Mouse (Mus musculus): ENCODE measurements around the gene Ankrd13d. TPM values are rescaled to one million over a fixed set of nuclear protein-coding genes. Genes with fewer than 3 reads are reported as not detected.

Ankrd13d gene
- total and polyA plus RNA-seq, 2 experiments from 2014 or later = 79.1 to 106 TPM

DNA sequence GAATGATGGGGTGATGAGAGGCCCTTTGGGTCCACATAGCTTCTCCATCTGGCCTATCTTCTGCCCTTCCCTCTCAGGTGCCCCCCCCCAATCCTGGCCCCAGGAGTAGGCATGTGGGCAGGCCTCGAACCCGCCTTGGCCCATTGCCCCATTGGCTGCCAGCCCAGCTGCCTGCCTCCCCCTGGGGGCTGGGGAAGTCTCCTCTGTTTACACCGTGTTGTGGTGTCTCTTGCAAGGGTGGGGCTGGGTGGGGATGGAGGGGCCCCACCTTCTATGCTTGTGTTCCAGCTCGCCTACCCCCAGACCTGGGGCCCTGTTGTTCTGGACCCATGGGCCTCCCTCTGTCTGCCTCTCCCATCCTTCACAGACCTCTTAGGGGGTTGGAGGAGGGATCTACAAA is 62.5 kb downstream of the Ankrd13d start:
- no peak for TF ChIP-seq CTCF (IDR thresholded peaks at IDR 0.05)
- Histone ChIP-seq H3K4me1 (ENCODE audit: insufficient read depth, low read length) (peaks cover under 1% of the 10 kb centered on the region; the same call in 1 of the 2 replicates), H3K4me2 (ENCODE audit: low read depth, low read length, poor library complexity, severe bottlenecking) (no peak overlapping the region), H3K9me3 (ENCODE audit: low read length) (no peaks in the 10 kb centered on the region), H3K4me3 (ENCODE audit: low read depth, low read length) (no peak overlapping the region), H3K27me3 (ENCODE audit: insufficient read depth, low read length) (peaks cover 15% of the 10 kb centered on the region), H3K9ac (replicated peaks; ENCODE audit: low read length, poor library complexity, severe bottlenecking) (no peak overlapping the region), H3K36me3 (ENCODE audit: insufficient read depth, low read length) (no peaks in the 10 kb centered on the region), H3K27ac (ENCODE audit: low read depth, low read length) (no peak overlapping the region)
- WGBS = 44% methylated on average over 4 of the region's 4 CpGs
- ATAC-seq (ENCODE audit: low FRiP score) (no peak), DNase-seq (ENCODE audit: low spot score) (no peak)

Small RNA genes lying within 50 kb of the gene (microRNA-seq; reads per million reads assigned to microRNA genes)
- gene Mir6985 (ENCODE audit: borderline number of aligned reads) = 1.0 reads per million

Other genes with a start within 250 kb of the Ankrd13d start
- gene Gstp1, start 245.2 kb downstream of the Ankrd13d start, total RNA-seq (2014; rRNA removed) = 268 and 350 TPM in 2 replicates
- gene Gstp1, start 245.2 kb downstream of the Ankrd13d start, polyA plus RNA-seq (2015; fragmentation: Nextera tagmentation; extraction: Ambion mirVana) = 665 and 685 TPM in 2 replicates
- 3.6 TPM in 1 of 2 replicates, not detected in the other for gene Gstp2, start 237.1 kb downstream of the Ankrd13d start, total RNA-seq (2014; rRNA removed)
- gene Gstp2, start 237.1 kb downstream of the Ankrd13d start, polyA plus RNA-seq (2015; fragmentation: Nextera tagmentation; extraction: Ambion mirVana) = 2.4 and 4.1 TPM in 2 replicates
- not detected in 2 replicates for gene Gstp3, start 223.6 kb downstream of the Ankrd13d start, total RNA-seq (2014; rRNA removed)
- gene Gstp3, start 223.6 kb downstream of the Ankrd13d start, polyA plus RNA-seq (2015; fragmentation: Nextera tagmentation; extraction: Ambion mirVana) = not detected in 2 replicates
- gene Cabp2, start 201.6 kb downstream of the Ankrd13d start, total RNA-seq (2014; rRNA removed) = not detected in 2 replicates
- not detected in 2 replicates for gene Cabp2, start 201.6 kb downstream of the Ankrd13d start, polyA plus RNA-seq (2015; fragmentation: Nextera tagmentation; extraction: Ambion mirVana)
- 37.4 and 45.6 TPM in 2 replicates for gene Cdk2ap2, start 186.0 kb downstream of the Ankrd13d start, total RNA-seq (2014; rRNA removed)
- 60.5 and 64.2 TPM in 2 replicates for gene Cdk2ap2, start 186.0 kb downstream of the Ankrd13d start, polyA plus RNA-seq (2015; fragmentation: Nextera tagmentation; extraction: Ambion mirVana)
- 162 and 187 TPM in 2 replicates for gene Pitpnm1, start 183.1 kb downstream of the Ankrd13d start, total RNA-seq (2014; rRNA removed)
- 127 and 134 TPM in 2 replicates for gene Pitpnm1, start 183.1 kb downstream of the Ankrd13d start, polyA plus RNA-seq (2015; fragmentation: Nextera tagmentation; extraction: Ambion mirVana)
- gene Aip, start 157.3 kb downstream of the Ankrd13d start, total RNA-seq (2014; rRNA removed) = 29.8 and 49.9 TPM in 2 replicates
- 87.7 and 97.6 TPM in 2 replicates for gene Aip, start 157.3 kb downstream of the Ankrd13d start, polyA plus RNA-seq (2015; fragmentation: Nextera tagmentation; extraction: Ambion mirVana)
- gene Gpr152, start 143.3 kb downstream of the Ankrd13d start, total RNA-seq (2014; rRNA removed) = 0.16 TPM in 1 of 2 replicates, not detected in the other
- gene Gpr152, start 143.3 kb downstream of the Ankrd13d start, polyA plus RNA-seq (2015; fragmentation: Nextera tagmentation; extraction: Ambion mirVana) = not detected in 2 replicates
- gene Cabp4, start 139.1 kb downstream of the Ankrd13d start, total RNA-seq (2014; rRNA removed) = not detected in 2 replicates
- 0.20 and 0.36 TPM in 2 replicates for gene Cabp4, start 139.1 kb downstream of the Ankrd13d start, polyA plus RNA-seq (2015; fragmentation: Nextera tagmentation; extraction: Ambion mirVana)
- gene Coro1b, start 134.5 kb downstream of the Ankrd13d start, total RNA-seq (2014; rRNA removed) = 96.1 and 116 TPM in 2 replicates
- 95.2 and 104 TPM in 2 replicates for gene Coro1b, start 134.5 kb downstream of the Ankrd13d start, polyA plus RNA-seq (2015; fragmentation: Nextera tagmentation; extraction: Ambion mirVana)
- gene Ptprcap, start 129.5 kb downstream of the Ankrd13d start, total RNA-seq (2014; rRNA removed) = 0.38 TPM in 1 of 2 replicates, not detected in the other
- 0.28 TPM in 1 of 2 replicates, not detected in the other for gene Ptprcap, start 129.5 kb downstream of the Ankrd13d start, polyA plus RNA-seq (2015; fragmentation: Nextera tagmentation; extraction: Ambion mirVana)
- 23.5 and 25.2 TPM in 2 replicates for gene Rps6kb2, start 119.8 kb downstream of the Ankrd13d start, total RNA-seq (2014; rRNA removed)
- gene Rps6kb2, start 119.8 kb downstream of the Ankrd13d start, polyA plus RNA-seq (2015; fragmentation: Nextera tagmentation; extraction: Ambion mirVana) = 58.2 and 62.8 TPM in 2 replicates
- gene Carns1, start 107.7 kb downstream of the Ankrd13d start, total RNA-seq (2014; rRNA removed) = 4.4 and 6.6 TPM in 2 replicates
- gene Carns1, start 107.7 kb downstream of the Ankrd13d start, polyA plus RNA-seq (2015; fragmentation: Nextera tagmentation; extraction: Ambion mirVana) = 6.7 and 6.9 TPM in 2 replicates
- 0.49 and 1.9 TPM in 2 replicates for gene Tbc1d10c, start 91.9 kb downstream of the Ankrd13d start, total RNA-seq (2014; rRNA removed)
- 1.2 and 1.6 TPM in 2 replicates for gene Tbc1d10c, start 91.9 kb downstream of the Ankrd13d start, polyA plus RNA-seq (2015; fragmentation: Nextera tagmentation; extraction: Ambion mirVana)
- 535 and 592 TPM in 2 replicates for gene Ppp1ca, start 91.1 kb downstream of the Ankrd13d start, total RNA-seq (2014; rRNA removed)
- 510 and 531 TPM in 2 replicates for gene Ppp1ca, start 91.1 kb downstream of the Ankrd13d start, polyA plus RNA-seq (2015; fragmentation: Nextera tagmentation; extraction: Ambion mirVana)
- gene Rad9a, start 81.5 kb downstream of the Ankrd13d start, total RNA-seq (2014; rRNA removed) = 18.0 and 22.8 TPM in 2 replicates
- 14.7 and 17.0 TPM in 2 replicates for gene Rad9a, start 81.5 kb downstream of the Ankrd13d start, polyA plus RNA-seq (2015; fragmentation: Nextera tagmentation; extraction: Ambion mirVana)
- gene Clcf1, start 68.9 kb downstream of the Ankrd13d start, total RNA-seq (2014; rRNA removed) = 0.99 and 1.2 TPM in 2 replicates
- 0.28 and 0.44 TPM in 2 replicates for gene Clcf1, start 68.9 kb downstream of the Ankrd13d start, polyA plus RNA-seq (2015; fragmentation: Nextera tagmentation; extraction: Ambion mirVana)
- gene AC109138.7, start 68.8 kb downstream of the Ankrd13d start, total RNA-seq (2014; rRNA removed) = not detected in 2 replicates
- gene AC109138.7, start 68.8 kb downstream of the Ankrd13d start, polyA plus RNA-seq (2015; fragmentation: Nextera tagmentation; extraction: Ambion mirVana) = not detected in 2 replicates
- 20.9 and 37.7 TPM in 2 replicates for gene Pold4, start 51.2 kb downstream of the Ankrd13d start, total RNA-seq (2014; rRNA removed)
- gene Pold4, start 51.2 kb downstream of the Ankrd13d start, polyA plus RNA-seq (2015; fragmentation: Nextera tagmentation; extraction: Ambion mirVana) = 20.8 and 26.8 TPM in 2 replicates
- gene Ssh3, start 14.0 kb downstream of the Ankrd13d start, total RNA-seq (2014; rRNA removed) = 40.6 and 67.7 TPM in 2 replicates
- gene Ssh3, start 14.0 kb downstream of the Ankrd13d start, polyA plus RNA-seq (2015; fragmentation: Nextera tagmentation; extraction: Ambion mirVana) = 18.6 and 20.7 TPM in 2 replicates
- 152 and 257 TPM in 2 replicates for gene Grk2, start 23.1 kb upstream of the Ankrd13d start, total RNA-seq (2014; rRNA removed)
- gene Grk2, start 23.1 kb upstream of the Ankrd13d start, polyA plus RNA-seq (2015; fragmentation: Nextera tagmentation; extraction: Ambion mirVana) = 27.0 and 29.6 TPM in 2 replicates
- 64.9 and 103 TPM in 2 replicates for gene Kdm2a, start 115.1 kb upstream of the Ankrd13d start, total RNA-seq (2014; rRNA removed)
- gene Kdm2a, start 115.1 kb upstream of the Ankrd13d start, polyA plus RNA-seq (2015; fragmentation: Nextera tagmentation; extraction: Ambion mirVana) = 17.8 and 18.4 TPM in 2 replicates
- 4.3 and 6.2 TPM in 2 replicates for gene Rhod, start 156.3 kb upstream of the Ankrd13d start, total RNA-seq (2014; rRNA removed)
- 2.7 and 4.5 TPM in 2 replicates for gene Rhod, start 156.3 kb upstream of the Ankrd13d start, polyA plus RNA-seq (2015; fragmentation: Nextera tagmentation; extraction: Ambion mirVana)
- gene Syt12, start 194.3 kb upstream of the Ankrd13d start, total RNA-seq (2014; rRNA removed) = 12.2 and 20.9 TPM in 2 replicates
- 7.0 and 7.6 TPM in 2 replicates for gene Syt12, start 194.3 kb upstream of the Ankrd13d start, polyA plus RNA-seq (2015; fragmentation: Nextera tagmentation; extraction: Ambion mirVana)
- gene 2010003K11Rik, start 215.4 kb upstream of the Ankrd13d start, total RNA-seq (2014; rRNA removed) = not detected in 2 replicates
- gene 2010003K11Rik, start 215.4 kb upstream of the Ankrd13d start, polyA plus RNA-seq (2015; fragmentation: Nextera tagmentation; extraction: Ambion mirVana) = 0.23 TPM in 1 of 2 replicates, not detected in the other
- 45.1 and 57.8 TPM in 2 replicates for gene Pcx, start 227.3 kb upstream of the Ankrd13d start, total RNA-seq (2014; rRNA removed)
- gene Pcx, start 227.3 kb upstream of the Ankrd13d start, polyA plus RNA-seq (2015; fragmentation: Nextera tagmentation; extraction: Ambion mirVana) = 32.0 and 41.2 TPM in 2 replicates

Measured in midbrain, postnatal 0 days (tissue).